Mouse (Mus musculus) kidney, adult 9 months (tissue): ENCODE data around the gene Rhot2.
"Not testable (repeated sequence)": the region's sequence is repeated elsewhere in the genome, so short reads cannot be mapped to it uniquely, and the experiment has no call there.

Source experiments
- DNase-seq: peaks from one replicate; pipeline ENCODE4 v3.0.0; 2022

The Rhot2 gene

GRCm38 (mm10) chr17:25827011-25827410 is 17.6 kb downstream of the Rhot2 start:
- no peak for DNase-seq

DNA sequence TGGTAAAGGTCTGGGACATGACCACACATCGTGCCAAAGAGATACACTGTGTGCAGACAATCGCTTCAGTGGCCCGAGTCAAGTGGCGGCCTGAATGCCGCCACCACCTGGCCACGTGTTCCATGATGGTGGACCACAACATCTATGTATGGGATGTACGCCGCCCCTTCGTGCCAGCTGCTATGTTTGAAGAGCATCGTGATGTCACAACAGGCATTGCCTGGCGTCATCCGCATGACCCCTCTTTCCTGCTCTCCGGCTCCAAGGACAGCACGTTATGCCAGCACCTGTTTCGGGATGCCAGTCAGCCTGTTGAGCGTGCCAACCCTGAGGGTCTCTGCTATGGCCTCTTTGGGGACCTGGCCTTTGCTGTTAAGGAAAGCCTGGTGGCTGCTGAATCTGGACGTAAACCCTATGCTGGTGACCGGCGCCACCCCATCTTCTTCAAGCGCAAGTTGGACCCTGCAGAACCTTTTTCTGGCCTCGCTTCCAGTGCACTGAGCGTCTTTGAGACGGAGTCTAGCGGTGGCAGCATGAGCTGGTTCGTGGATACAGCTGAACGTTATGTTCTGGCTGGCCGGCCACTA is 18.6 kb downstream of the Rhot2 start:
- DNase-seq, result no peak

- no peak for DNase-seq
These were observed 19.3 kb downstream of the Rhot2 start for GRCm38 (mm10) chr17:25825311-25825710.

GRCm38 (mm10) chr17:25824362-25825142 is 20.1 kb downstream of the Rhot2 start:
- DNase-seq, result no peak

DNA sequence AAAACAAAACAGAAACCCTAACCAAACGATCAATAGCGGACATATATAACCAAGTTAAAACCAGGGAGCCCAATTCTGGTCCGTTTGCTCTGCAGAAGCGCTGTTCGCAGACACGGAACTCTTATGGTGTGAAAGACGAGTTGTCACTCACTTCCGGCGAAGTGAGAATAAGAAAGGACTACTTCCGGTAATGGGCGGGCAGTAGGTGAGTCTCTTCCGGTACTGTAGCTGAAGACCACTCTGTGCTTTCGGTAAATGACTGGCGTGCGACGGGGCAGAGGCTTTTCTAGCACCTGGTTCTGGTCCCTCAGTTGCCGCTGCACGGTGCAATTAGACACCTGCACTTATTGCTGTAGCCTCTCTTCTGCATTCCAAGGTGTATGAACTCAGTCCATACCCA is 21.2 kb downstream of the Rhot2 start, which contains the start of gene Wdr24:
TSS of gene Wdr24 (plus strand) at position 176 of the 400 bp plus-strand sequence.
- peak; percentile 86 for DNase-seq

DNA sequence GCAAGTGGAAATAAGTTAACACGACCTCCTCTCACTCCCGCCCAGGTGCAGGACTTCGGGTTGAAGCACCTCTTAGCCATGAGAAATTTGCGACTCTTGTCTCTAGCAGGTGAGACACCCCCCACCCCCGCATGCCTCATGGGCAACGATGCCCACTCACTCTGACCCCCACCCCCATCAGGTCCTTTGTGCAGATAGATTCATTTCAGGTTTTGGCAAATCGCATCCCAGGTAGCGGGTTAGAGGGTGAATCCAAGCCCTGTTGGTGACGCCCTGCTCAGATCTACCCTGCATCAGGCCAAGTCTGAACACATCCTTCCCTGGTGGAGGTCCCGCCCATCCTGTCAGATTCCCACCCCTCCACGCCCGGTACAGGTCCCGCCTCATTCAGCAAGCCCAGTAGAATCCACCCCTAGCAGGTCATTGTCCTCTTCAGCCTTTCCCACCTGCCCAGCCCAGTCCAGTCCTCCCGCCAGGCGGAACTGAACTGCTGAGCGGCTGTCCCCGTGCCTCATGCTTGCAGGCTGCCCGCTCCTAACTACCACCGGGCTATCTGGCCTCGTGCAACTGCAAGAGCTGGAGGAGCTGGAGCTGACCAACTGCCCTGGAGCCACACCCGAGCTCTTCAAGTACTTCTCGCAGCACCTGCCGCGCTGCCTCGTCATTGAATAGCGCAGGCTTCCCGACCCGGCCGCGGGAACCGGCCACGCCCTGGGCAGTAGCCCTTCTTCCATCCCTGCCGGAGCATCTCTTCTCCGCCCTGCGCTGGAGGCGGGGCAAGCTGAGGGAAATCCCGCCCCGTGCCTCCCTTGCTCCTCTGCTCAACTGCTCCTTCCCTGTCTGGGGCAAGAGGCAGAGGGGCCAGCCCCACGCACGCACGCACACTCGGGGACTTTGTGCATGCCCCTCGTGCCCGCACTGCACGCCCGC is 25.5 kb downstream of the Rhot2 start:
- no peak for DNase-seq

- no peak for DNase-seq
These were observed 27.0 kb downstream of the Rhot2 start for GRCm38 (mm10) chr17:25817662-25818061.

DNA sequence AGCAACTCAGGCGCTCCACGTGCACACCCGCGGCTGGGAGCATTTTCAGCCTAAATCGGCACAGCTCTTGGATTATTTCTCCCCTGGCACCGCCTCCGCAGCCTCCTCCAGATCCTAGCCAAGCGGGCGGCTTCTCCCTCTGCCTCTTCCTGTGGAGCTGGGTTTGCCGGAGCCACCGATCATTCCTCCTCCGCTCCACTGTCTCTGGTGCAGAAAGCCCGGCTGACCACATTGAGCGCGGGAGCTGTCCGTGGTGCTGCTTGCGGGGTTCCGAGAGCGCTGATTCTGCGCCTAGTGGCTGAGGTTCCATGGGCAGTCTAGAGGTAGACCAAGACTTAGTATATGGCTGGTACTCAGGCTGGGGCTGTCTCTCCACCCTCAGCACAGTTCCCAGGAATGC is 31.2 kb downstream of the Rhot2 start:
- peak; percentile 85 for DNase-seq

GRCm38 (mm10) chr17:25810890-25811289 is 33.8 kb downstream of the Rhot2 start:
- DNase-seq, result no peak

DNA sequence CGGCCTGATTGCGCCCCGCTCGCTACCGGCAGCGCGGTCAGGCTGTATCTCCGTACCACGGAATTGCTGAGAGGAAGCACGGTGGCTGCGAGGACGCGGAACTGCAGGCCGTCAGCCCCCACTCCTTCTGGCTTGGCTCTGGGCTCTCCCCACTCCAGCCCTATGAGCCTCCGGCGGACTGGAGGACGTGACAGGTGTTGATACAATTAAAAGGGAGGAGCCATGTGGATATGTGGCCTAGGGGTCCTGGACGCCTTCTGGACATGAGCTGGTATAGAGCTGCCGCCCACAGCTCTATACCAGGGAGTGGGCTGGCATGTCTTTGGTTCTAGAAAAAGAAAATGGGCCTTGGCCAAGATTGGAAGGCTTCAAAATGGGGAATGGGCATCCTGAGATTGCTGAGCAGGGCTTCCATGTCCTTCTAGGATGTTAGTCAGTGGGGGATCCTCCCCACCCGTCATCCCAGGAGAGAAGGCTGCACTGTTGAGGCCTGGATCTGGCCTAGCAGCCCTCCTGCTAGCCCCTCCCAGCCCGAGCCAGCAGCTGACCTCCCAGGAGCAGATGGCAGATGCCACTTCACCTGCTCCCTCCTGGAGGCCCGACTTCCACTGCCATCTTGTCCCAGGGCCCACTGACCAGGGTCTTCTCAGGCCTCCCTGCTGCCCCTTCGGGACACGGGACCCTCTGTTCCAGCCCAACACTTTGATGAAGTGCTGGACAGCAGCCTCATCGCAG is 34.9 kb downstream of the Rhot2 start:
- DNase-seq, result no peak

DNA sequence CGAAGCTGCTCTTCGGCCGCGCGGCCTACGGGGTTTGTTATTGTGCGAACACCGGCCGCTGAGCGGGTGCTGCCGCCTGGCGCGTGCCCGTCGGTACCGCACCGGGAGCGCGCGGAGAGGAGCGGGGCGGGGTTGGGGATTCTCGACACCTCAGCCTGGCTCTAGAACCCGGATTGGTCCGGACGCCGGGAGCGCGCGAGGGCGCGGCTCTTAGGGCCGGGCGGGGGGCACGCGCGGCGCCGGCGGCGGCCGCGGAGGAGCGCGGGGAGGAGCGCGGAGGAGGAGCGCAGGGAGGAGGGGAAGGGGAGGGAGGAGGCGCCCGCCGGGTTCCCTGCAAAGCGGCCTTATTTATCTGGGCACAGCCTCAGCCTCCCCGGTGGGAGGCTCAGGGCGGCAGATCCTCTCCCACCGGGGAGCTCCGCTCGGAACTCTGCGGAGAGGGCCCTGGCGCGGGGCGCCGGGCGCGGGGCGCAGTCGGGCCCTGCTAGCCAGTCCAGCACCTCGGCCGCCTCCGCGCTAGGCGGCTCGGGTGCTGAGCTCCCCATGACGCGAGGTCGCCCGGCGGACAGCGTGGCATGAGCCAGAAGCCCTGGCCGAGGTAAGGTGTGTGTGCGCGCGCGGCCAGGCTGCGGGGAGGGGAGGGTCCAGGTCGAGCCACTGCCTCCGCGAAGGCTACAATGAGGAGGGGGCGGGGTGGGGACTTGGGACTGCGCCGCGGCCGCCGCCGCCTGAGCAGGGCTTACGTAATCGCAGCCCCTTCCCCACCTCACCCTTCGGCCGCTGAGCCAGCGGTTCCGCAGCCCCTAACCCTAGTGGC is 35.7 kb downstream of the Rhot2 start, which contains the start of gene Fbxl16:
TSS of gene Fbxl16 (plus strand) at position 297 of the 817 bp plus-strand sequence.
- peak; percentile 64 for DNase-seq

DNA sequence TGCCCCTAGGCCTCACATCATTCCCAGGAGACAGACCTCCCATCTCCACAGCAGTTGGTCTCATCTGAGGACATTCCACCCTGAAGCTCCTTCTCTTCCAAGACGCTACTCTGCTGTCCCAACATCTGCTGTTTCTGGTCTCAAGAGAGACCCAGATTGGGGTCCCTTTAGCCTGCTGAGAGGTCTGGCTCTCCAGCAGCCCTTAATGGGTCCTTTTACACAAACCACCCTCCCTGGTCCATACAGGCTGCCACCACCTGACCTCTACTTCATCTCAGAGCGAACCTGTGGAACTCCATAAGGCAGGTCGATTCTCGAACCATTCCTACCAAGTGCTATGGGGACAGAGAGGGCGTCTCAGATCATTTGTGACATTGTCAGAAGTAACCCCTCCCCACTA is 36.6 kb downstream of the Rhot2 start:
- no peak for DNase-seq

- not testable (repeated sequence) for DNase-seq
These were observed 37.2 kb downstream of the Rhot2 start for GRCm38 (mm10) chr17:25807452-25807851.

DNA sequence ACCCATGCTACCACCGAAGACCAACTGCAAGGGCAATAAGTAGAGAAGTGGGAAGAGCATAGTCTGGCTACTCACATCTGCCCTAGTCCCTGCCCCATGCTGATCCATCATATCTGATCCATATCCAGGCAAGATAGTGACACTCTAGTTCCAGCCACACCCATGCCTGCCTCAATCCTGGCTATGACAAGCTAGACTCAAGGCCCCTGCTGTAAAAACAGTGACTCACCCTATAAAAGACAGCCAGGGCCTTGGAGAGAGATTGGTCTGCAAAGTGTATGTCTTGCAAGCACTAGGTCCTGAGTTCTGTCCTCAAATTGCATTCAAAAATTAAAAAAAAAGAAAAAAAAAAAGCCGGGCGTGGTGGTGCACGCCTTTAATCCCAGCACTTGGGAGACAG is 38.1 kb downstream of the Rhot2 start:
- no peak for DNase-seq

GRCm38 (mm10) chr17:25802825-25803517 is 41.7 kb downstream of the Rhot2 start:
- no peak for DNase-seq

DNA sequence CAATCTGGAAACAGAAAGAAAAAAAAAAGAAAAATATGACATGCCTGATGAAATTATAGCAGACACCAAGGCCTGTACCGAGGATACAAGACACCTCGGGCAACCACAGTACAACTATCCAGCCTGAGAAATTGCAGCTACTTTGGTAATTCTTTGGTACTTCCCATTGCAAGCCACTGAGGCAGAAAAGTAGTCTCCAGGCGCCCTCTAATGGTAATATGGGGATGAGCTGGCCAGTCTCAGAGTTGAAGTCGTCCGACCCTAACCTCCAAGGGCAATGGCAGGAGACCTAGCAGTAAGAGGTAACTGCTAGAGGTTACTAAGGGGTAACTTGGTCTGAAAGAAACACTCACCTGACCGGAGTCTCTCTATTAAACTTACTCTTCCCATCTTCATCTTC is 43.6 kb downstream of the Rhot2 start:
- DNase-seq, result peak; percentile 90

DNA sequence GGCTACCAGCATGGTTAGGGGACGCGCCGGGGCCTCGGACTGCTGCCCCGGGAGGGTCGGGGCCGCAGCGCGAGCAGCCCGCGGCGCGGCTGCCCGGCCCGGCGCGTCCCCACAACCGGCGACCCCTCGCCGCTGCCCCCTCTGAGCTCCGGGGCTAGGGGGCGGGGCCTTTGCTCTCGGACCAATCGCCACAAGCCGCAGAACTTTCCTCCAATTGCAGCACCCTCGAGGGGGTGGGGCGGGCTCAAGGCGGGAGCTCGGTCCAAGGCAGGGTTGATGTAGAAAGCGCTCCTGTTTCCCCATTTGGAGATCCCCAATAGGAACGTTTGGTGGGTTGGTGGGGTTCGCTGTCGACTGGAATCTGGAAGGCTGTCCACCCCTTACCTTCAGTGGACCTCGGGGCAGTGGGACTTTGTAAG is 47.7 kb downstream of the Rhot2 start, which contains the start of gene Metrn:
TSS of gene Metrn (minus strand) at position 186 of the 419 bp plus-strand sequence.
- peak; percentile 85 for DNase-seq

GRCm38 (mm10) chr17:25796211-25796771 is 48.4 kb downstream of the Rhot2 start:
- DNase-seq, result no peak

- DNase-seq, result peak; percentile 79
These were observed 49.0 kb downstream of the Rhot2 start, which contains the start of gene AC134908.4 for GRCm38 (mm10) chr17:25795609-25796092. Gene AC134908.4, minus strand, starts transcription at chr17:25795659.

DNA sequence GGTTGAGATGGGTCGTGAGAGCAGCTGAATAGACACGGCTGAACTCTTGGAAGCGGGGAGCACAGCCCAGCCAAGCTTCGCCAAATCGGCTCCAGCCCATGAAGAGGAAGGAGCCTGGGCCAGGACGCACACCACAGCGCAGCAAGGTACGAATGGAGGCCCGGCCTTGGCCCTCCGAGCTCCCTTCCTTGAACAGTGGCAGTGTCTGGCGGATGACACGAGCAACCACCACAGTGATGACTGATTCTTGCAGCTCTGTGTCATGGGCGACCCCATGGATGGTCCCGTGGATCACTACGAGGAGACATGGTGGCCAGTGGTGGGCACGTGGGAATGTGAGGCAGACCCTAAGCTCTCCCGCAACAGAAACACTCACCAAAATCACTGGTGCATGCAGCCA is 49.7 kb downstream of the Rhot2 start:
- DNase-seq, result no peak
